Comparison of ENCODE assay signal across 17 mouse cellular contexts in the genomic region with DNA sequence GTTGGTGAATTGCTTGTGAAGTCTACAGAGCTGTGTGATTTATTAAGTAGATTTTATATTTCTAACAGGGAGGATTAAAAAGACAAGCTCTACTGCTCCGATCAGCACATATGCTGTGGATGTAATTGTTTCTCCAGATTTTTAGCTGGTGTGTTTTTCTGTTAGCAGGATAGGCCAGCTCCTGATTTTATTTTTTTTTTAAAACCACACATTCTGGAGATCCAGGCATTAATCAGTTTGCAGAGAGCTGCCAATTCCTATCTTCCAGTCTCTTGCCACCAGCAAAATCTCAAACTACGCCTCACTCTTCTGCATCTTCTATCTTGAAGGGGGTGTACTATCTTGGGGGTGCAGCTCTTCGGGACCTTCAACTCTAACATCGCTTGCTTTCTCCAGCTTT.
DNase-seq lines count a peak whose midpoint lies in the region; ATAC-seq and TF ChIP-seq lines count a peak whose summit lies in the region.
"Had no signal": no experiment of that assay in that cellular context is flagged by ENCODE, and none has a peak within 500 bp of the region (broad histone marks: within the 10 kb centered on the region; RNA-seq: fewer than 3 reads in every experiment).

No protein-coding gene starts in this region.

- H3K27ac ChIP-seq in forebrain, embryonic 14.5 days (ENCODE audit: low read depth, low read length) = peak overlapping the region; percentile 71; the same call in 1 of the 2 replicates
- H3K27ac ChIP-seq in neural tube, embryonic 15.5 days (replicated peaks) = 0 out of 2 replicates have a peak overlapping the region, but pooled peaks have one; percentile 28
- H3K27ac ChIP-seq: embryonic facial prominence, embryonic 10.5 days; heart, embryonic 10.5 days; hindbrain, embryonic 15.5 days had no signal

- H3K9ac ChIP-seq in forebrain, embryonic 14.5 days (ENCODE audit: low read length) = no peak overlapping the region
- no peak overlapping the region for H3K9ac ChIP-seq in neural tube, embryonic 15.5 days (replicated peaks)
- H3K9ac ChIP-seq: hindbrain, embryonic 15.5 days had no signal

- no peak for TF ChIP-seq POLR2A in brain, embryonic 14.5 days (IDR thresholded peaks at IDR 0.05; ENCODE audit: borderline replicate concordance, extremely low read depth, insufficient read depth, insufficient read length, poor library complexity, severe bottlenecking)

- H3K36me3 ChIP-seq in forebrain, embryonic 14.5 days (ENCODE audit: control insufficient read depth, insufficient read depth, low read length) = no peaks in the 10 kb centered on the region
- H3K36me3 ChIP-seq in neural tube, embryonic 15.5 days = no peaks in the 10 kb centered on the region
- H3K36me3 ChIP-seq: embryonic facial prominence, embryonic 10.5 days; heart, embryonic 10.5 days; hindbrain, embryonic 15.5 days had no signal

- H3K4me1 ChIP-seq in forebrain, embryonic 14.5 days (ENCODE audit: control insufficient read depth, insufficient read depth, low read length) = peaks cover 17% of the 10 kb centered on the region
- peaks cover 14% of the 10 kb centered on the region for H3K4me1 ChIP-seq in neural tube, embryonic 15.5 days
- H3K4me1 ChIP-seq: heart, embryonic 10.5 days had no signal

- no peaks in the 10 kb centered on the region for H3K27me3 ChIP-seq in forebrain, embryonic 14.5 days (replicated peaks; ENCODE audit: control insufficient read depth, insufficient read depth, low read length)
- no peaks in the 10 kb centered on the region for H3K27me3 ChIP-seq in neural tube, embryonic 15.5 days (replicated peaks)
- H3K27me3 ChIP-seq: hindbrain, embryonic 15.5 days had no signal

- H3K4me2 ChIP-seq in forebrain, embryonic 14.5 days (ENCODE audit: low read length) = no peak overlapping the region
- H3K4me2 ChIP-seq in neural tube, embryonic 15.5 days = no peak overlapping the region
- H3K4me2 ChIP-seq: hindbrain, embryonic 15.5 days had no signal

- DNase-seq in heart, adult 11 months = peak; percentile 44
- DNase-seq in heart, postnatal 25 days (ENCODE audit: low spot score) = no peak
- DNase-seq in brain, embryonic 14.5 days (ENCODE audit: low read depth) = peak; percentile 55
- peak; percentile 51 for DNase-seq in forebrain, embryonic 14.5 days (ENCODE audit: low spot score)
- DNase-seq: adrenal gland, adult 2 months; adrenal gland, postnatal 25 days; cerebellum, adult 2 months; cerebellum, postnatal 10 days; gastrocnemius, postnatal 36 days; heart, adult 18-20 months; heart, postnatal 10 days; kidney, adult 2 months had no signal

- TF ChIP-seq CTCF in brain, embryonic 14.5 days (IDR thresholded peaks at IDR 0.05; ENCODE audit: borderline replicate concordance, extremely low read depth, insufficient read depth, insufficient read length) = no peak

- no peak overlapping the region for H3K4me3 ChIP-seq in forebrain, embryonic 14.5 days (ENCODE audit: low read depth, low read length)
- no peak overlapping the region for H3K4me3 ChIP-seq in neural tube, embryonic 15.5 days (replicated peaks)
- H3K4me3 ChIP-seq: embryonic facial prominence, embryonic 10.5 days; heart, embryonic 10.5 days; hindbrain, embryonic 15.5 days had no signal

- peak; percentile 21; the same call in 1 of the 2 replicates for ATAC-seq in forebrain, embryonic 14.5 days
- no peak for ATAC-seq in neural tube, embryonic 15.5 days (ENCODE audit: low FRiP score)
- no peak for ATAC-seq in megakaryocyte progenitor cell, adult 5-6 weeks (replicated peaks; ENCODE audit: poor library complexity)

- intact Hi-C loops in heart, postnatal 25 days (cut with DNase I) = no loop called here

- 60% methylated on average over 4 of the region's 4 CpGs for WGBS in forebrain, embryonic 14.5 days
- WGBS in neural tube, embryonic 15.5 days = 63% methylated on average over 4 of the region's 4 CpGs

- H3K9me3 ChIP-seq in forebrain, embryonic 14.5 days (replicated peaks; ENCODE audit: control insufficient read depth, low read length) = no peaks in the 10 kb centered on the region
- H3K9me3 ChIP-seq in neural tube, embryonic 15.5 days (replicated peaks) = no peaks in the 10 kb centered on the region
- H3K9me3 ChIP-seq: embryonic facial prominence, embryonic 10.5 days; heart, embryonic 10.5 days; hindbrain, embryonic 15.5 days had no signal
